Mouse (Mus musculus) heart, embryonic 14.5 days (tissue): Measurements from ENCODE around the gene Myh7b. TPM values are rescaled to one million over a fixed set of nuclear protein-coding genes. Genes with fewer than 3 reads are reported as not detected.

Experiments used
- ATAC-seq: fragments of 200-750 bp; cut with Nextera tagmentation; 2 replicates; pipeline ENCODE4 v1.8.0; 2017; ENCODE audit warnings: low read depth, moderate TSS enrichment; ENCODE audit not compliant: insufficient number of reproducible peaks, insufficient read depth, low FRiP score
- H3K27ac ChIP-seq, 2 experiments: fragments of 200-500 bp in 1 of 2; fragments of 300-500 bp in 1 of 2; sonication (generic) in 1 of 2; replicated peaks in 1 of 2; 2 replicates each; pipeline ENCODE4 v1.5.1; 2012 to 2014; ENCODE audit warnings: low read depth in 2 of 2, low read length in 2 of 2, control low read depth in 1 of 2, mild to moderate bottlenecking in 1 of 2, mixed read lengths in 1 of 2; ENCODE audit not compliant: control insufficient read depth in 1 of 2, insufficient read depth in 1 of 2
- H3K27me3 ChIP-seq: fragments of 300-500 bp; sonication (generic); 2 replicates; pipeline ENCODE4 v1.6.1; 2014; ENCODE audit warnings: mild to moderate bottlenecking, low read length, control low read depth; ENCODE audit not compliant: control insufficient read depth, insufficient read depth
- H3K36me3 ChIP-seq: fragments of 300-500 bp; sonication (generic); 2 replicates; pipeline ENCODE4 v1.6.1; 2014; ENCODE audit warnings: mild to moderate bottlenecking, control low read depth, low read length, mixed read lengths; ENCODE audit not compliant: control insufficient read depth, insufficient read depth
- H3K4me1 ChIP-seq, 2 experiments: fragments of 200-500 bp in 1 of 2; fragments of 300-500 bp in 1 of 2; sonication (generic) in 1 of 2; 2 replicates each; pipeline ENCODE4 v1.6.1; 2012 to 2014; ENCODE audit warnings: low read length in 2 of 2, control low read depth in 1 of 2, mixed read lengths in 1 of 2; ENCODE audit not compliant: control insufficient read depth in 2 of 2, insufficient read depth in 2 of 2
- H3K4me2 ChIP-seq: fragments of 300-500 bp; sonication (generic); 2 replicates; pipeline ENCODE4 v1.6.1; 2014; ENCODE audit warnings: mild to moderate bottlenecking, low read length
- H3K4me3 ChIP-seq, 2 experiments: fragments of 200-500 bp in 1 of 2; fragments of 300-500 bp in 1 of 2; sonication (generic) in 1 of 2; 2 replicates each; pipeline ENCODE4 v1.5.1; 2012 to 2014; ENCODE audit warnings: low read length in 2 of 2, mild to moderate bottlenecking in 2 of 2, control low read depth in 1 of 2, low read depth in 1 of 2, moderate library complexity in 1 of 2; ENCODE audit not compliant: control insufficient read depth in 1 of 2, insufficient read depth in 1 of 2
- H3K9ac ChIP-seq: fragments of 300-500 bp; sonication (generic); 2 replicates; pipeline ENCODE4 v1.6.1; 2014; ENCODE audit warnings: mild to moderate bottlenecking, low read length
- H3K9me3 ChIP-seq: fragments of 300-500 bp; sonication (generic); 2 replicates; pipeline ENCODE4 v1.6.1; 2016; ENCODE audit warnings: low read length, control low read depth; ENCODE audit not compliant: control insufficient read depth
- WGBS: fragments of 180-500 bp; shearing (Covaris S2); extraction: QIAGEN DNeasy Blood & Tissue Kit; methylation state at CpG from one replicate; pipeline ENCODE4 v1.1.7; 2014; 5-methylcytosine and 5-hydroxymethylcytosine counted together
- polyA plus RNA-seq: library from polyadenylated mRNA; unstranded; fragments of >200 nt; fragmentation: Nextera tagmentation; extraction: Ambion mirVana; gene quantifications from 2 replicates; pipeline ENCODE4 v1.2.1, GENCODE M21; 2014

The Myh7b gene
- polyA plus RNA-seq, 1 experiment from 2014 or later: 27.3 TPM

- Histone ChIP-seq H3K4me1 (no peaks in the 10 kb centered on the region), H3K4me3 (no peak overlapping the region), H3K36me3 (peaks cover 99% of the 10 kb centered on the region), H3K9me3 (no peaks in the 10 kb centered on the region), H3K27ac (no peak overlapping the region), H3K4me2 (no peak overlapping the region), H3K27me3 (no peaks in the 10 kb centered on the region), H3K9ac (no peak overlapping the region)
- WGBS: 86% methylated on average over 5 of the region's 5 CpGs
- ATAC-seq: no peak
Observed at GRCm38 (mm10) chr2:155652618-155653017, 41.6 kb downstream of the Myh7b start.

GRCm38 (mm10) chr2:155655759-155656372 is 44.9 kb downstream of the Myh7b start:
- no peak for ATAC-seq
- 90% methylated on average over 6 of the region's 6 CpGs for WGBS
- Histone ChIP-seq H3K9ac (no peak overlapping the region), H3K4me1 (no peaks in the 10 kb centered on the region), H3K27ac (no peak overlapping the region), H3K4me2 (no peak overlapping the region), H3K4me3 (no peak overlapping the region), H3K27me3 (no peaks in the 10 kb centered on the region), H3K36me3 (peaks cover 96% of the 10 kb centered on the region), H3K9me3 (no peaks in the 10 kb centered on the region)

GRCm38 (mm10) chr2:155662390-155662789 is 51.4 kb downstream of the Myh7b start:
- no peaks in the 10 kb centered on the region for H3K27me3 ChIP-seq
- no peak overlapping the region for H3K4me3 ChIP-seq
- no peaks in the 10 kb centered on the region for H3K4me1 ChIP-seq
- no peak for ATAC-seq
- H3K36me3 ChIP-seq: peaks cover 88% of the 10 kb centered on the region
- WGBS: 91% methylated on average over 5 of the region's 5 CpGs
- H3K4me2 ChIP-seq: no peak overlapping the region
- no peak overlapping the region for H3K27ac ChIP-seq
- H3K9me3 ChIP-seq: no peaks in the 10 kb centered on the region
- H3K9ac ChIP-seq: no peak overlapping the region

- no peak overlapping the region for H3K4me3 ChIP-seq
- no peak overlapping the region for H3K9ac ChIP-seq
- no peak for ATAC-seq
- no peaks in the 10 kb centered on the region for H3K9me3 ChIP-seq
- H3K4me1 ChIP-seq: no peaks in the 10 kb centered on the region
- no peak overlapping the region for H3K4me2 ChIP-seq
- H3K27ac ChIP-seq: no peak overlapping the region
- peaks cover 88% of the 10 kb centered on the region for H3K36me3 ChIP-seq
- no peaks in the 10 kb centered on the region for H3K27me3 ChIP-seq
- WGBS: 24% methylated on average over 5 of the region's 5 CpGs
Observed at GRCm38 (mm10) chr2:155663097-155663496, 52.1 kb downstream of the Myh7b start.

GRCm38 (mm10) chr2:155663910-155664460 is 53.0 kb downstream of the Myh7b start:
- Histone ChIP-seq H3K9me3 (no peaks in the 10 kb centered on the region), H3K4me3 (no peak overlapping the region), H3K36me3 (peaks cover 87% of the 10 kb centered on the region), H3K27me3 (no peaks in the 10 kb centered on the region), H3K9ac (no peak overlapping the region), H3K27ac (no peak overlapping the region), H3K4me2 (no peak overlapping the region), H3K4me1 (no peaks in the 10 kb centered on the region)
- 80% methylated on average over 6 of the region's 6 CpGs for WGBS
- ATAC-seq: no peak

- H3K27ac ChIP-seq: no peak overlapping the region
- no peaks in the 10 kb centered on the region for H3K9me3 ChIP-seq
- no peak for ATAC-seq
- peaks cover 80% of the 10 kb centered on the region for H3K36me3 ChIP-seq
- H3K4me1 ChIP-seq: peaks cover 0 to 6% of the 10 kb centered on the region in 2 experiments; a peak in 1 of 4 replicates
- H3K27me3 ChIP-seq: no peaks in the 10 kb centered on the region
- H3K4me3 ChIP-seq: no peak overlapping the region
- H3K9ac ChIP-seq: no peak overlapping the region
- 94% methylated on average over 8 of the region's 8 CpGs for WGBS
- no peak overlapping the region for H3K4me2 ChIP-seq
Observed at GRCm38 (mm10) chr2:155667881-155668280, 56.9 kb downstream of the Myh7b start.

GRCm38 (mm10) chr2:155668461-155668860 is 57.4 kb downstream of the Myh7b start:
- Histone ChIP-seq H3K27ac (no peak overlapping the region), H3K27me3 (no peaks in the 10 kb centered on the region), H3K36me3 (peaks cover 78% of the 10 kb centered on the region), H3K4me1 (peaks cover 0 to 6% of the 10 kb centered on the region in 2 experiments; a peak in 1 of 4 replicates), H3K9ac (no peak overlapping the region), H3K4me2 (no peak overlapping the region), H3K9me3 (no peaks in the 10 kb centered on the region), H3K4me3 (no peak overlapping the region)
- 87% methylated on average over 4 of the region's 4 CpGs for WGBS
- no peak for ATAC-seq

- no peak overlapping the region for H3K4me2 ChIP-seq
- no peak for ATAC-seq
- H3K27ac ChIP-seq: no peak overlapping the region
- no peaks in the 10 kb centered on the region for H3K9me3 ChIP-seq
- WGBS: 64% methylated on average over 4 of the region's 4 CpGs
- no peak overlapping the region for H3K9ac ChIP-seq
- H3K27me3 ChIP-seq: no peaks in the 10 kb centered on the region
- peaks cover 0 to 8% of the 10 kb centered on the region in 2 experiments; a peak in 1 of 4 replicates for H3K4me1 ChIP-seq
- H3K36me3 ChIP-seq: peaks cover 51% of the 10 kb centered on the region
- H3K4me3 ChIP-seq: no peak overlapping the region
Observed at GRCm38 (mm10) chr2:155671236-155671635, 60.2 kb downstream of the Myh7b start.
